Mouse (Mus musculus) frontal cortex, postnatal 25 days (tissue): ENCODE results near the gene Epha6.

Experiments used
- DNase-seq, 2 experiments: peaks; one replicate each; pipeline ENCODE4 v3.0.0; 2022; ENCODE audit warnings: low spot score in 2 of 2

Epha6 gene

GRCm38 (mm10) chr16:59683434-59683833 lies 921.9 kb downstream of the Epha6 start:
- peak; percentile 44 to 71 for DNase-seq

- DNase-seq = no peak
Observed at GRCm38 (mm10) chr16:59682216-59682891, 923.0 kb downstream of the Epha6 start.

- no peak for DNase-seq
Observed at GRCm38 (mm10) chr16:59666938-59667337, 938.4 kb downstream of the Epha6 start.

- no peak for DNase-seq
Observed at GRCm38 (mm10) chr16:59643766-59644165, 961.6 kb downstream of the Epha6 start.

- DNase-seq = no peak
Observed at GRCm38 (mm10) chr16:59639985-59640384, 965.3 kb downstream of the Epha6 start.

GRCm38 (mm10) chr16:59639102-59639691 lies 966.1 kb downstream of the Epha6 start, which contains the start of gene Arl6:
TSS of gene Arl6 (minus strand) at chr16:59639391.
- DNase-seq = peak; percentile 90 to 91

GRCm38 (mm10) chr16:59634598-59634997 lies 970.7 kb downstream of the Epha6 start:
- DNase-seq = no peak

- no peak for DNase-seq
Observed at GRCm38 (mm10) chr16:59621554-59621953, 983.8 kb downstream of the Epha6 start.

GRCm38 (mm10) chr16:59617167-59617566 lies 988.2 kb downstream of the Epha6 start:
- no peak for DNase-seq

- no peak for DNase-seq
Observed at GRCm38 (mm10) chr16:59615675-59616074, 989.7 kb downstream of the Epha6 start.

GRCm38 (mm10) chr16:59610750-59611149 lies 994.6 kb downstream of the Epha6 start:
- no peak for DNase-seq

GRCm38 (mm10) chr16:59604078-59604781 lies 1001.1 kb downstream of the Epha6 start:
- no peak for DNase-seq
